Mouse (Mus musculus): ENCODE results near the gene Rabgap1l.

Rabgap1l gene

GRCm38 (mm10) chr1:160181216-160181615 is 611.8 kb downstream of the Rabgap1l start:
- no peak for DNase-seq (ENCODE audit: low read depth, low spot score)

- DNase-seq (ENCODE audit: low read depth, low spot score), result no peak
Measured at GRCm38 (mm10) chr1:160176903-160177302, 616.1 kb downstream of the Rabgap1l start.

Measured in retina, adult 2 months (tissue).